Mouse (Mus musculus) liver, embryonic 16.5 days (tissue): ENCODE measurements at regions not wholly inside any gene's neighbourhood (a gene's known extent, or its start where the extent isn't known, plus 50 kb on each side); places are given as distances from the start of the nearest gene placed in this dataset.

Experiments
- ATAC-seq: fragments of 200-750 bp; cut with Nextera tagmentation; 2 replicates; pipeline ENCODE4 v1.8.0; 2017; ENCODE audit warnings: low read depth, mild to moderate bottlenecking, moderate number of reproducible peaks, moderate library complexity
- H3K27ac ChIP-seq: fragments of 300-500 bp; sonication (generic); 2 replicates; pipeline ENCODE4 v1.5.1; 2014; ENCODE audit warnings: mild to moderate bottlenecking, low read length
- H3K27me3 ChIP-seq: fragments of 300-500 bp; sonication (generic); 2 replicates; pipeline ENCODE4 v1.6.1; 2014; ENCODE audit warnings: low read depth, low read length, mixed read lengths; ENCODE audit not compliant: control insufficient read depth, insufficient read depth
- H3K36me3 ChIP-seq: fragments of 300-500 bp; sonication (generic); 2 replicates; pipeline ENCODE4 v1.6.1; 2014; ENCODE audit warnings: mild to moderate bottlenecking; ENCODE audit not compliant: control insufficient read depth, insufficient read depth
- H3K4me1 ChIP-seq: fragments of 300-500 bp; sonication (generic); 2 replicates; pipeline ENCODE4 v1.6.1; 2014; ENCODE audit warnings: low read depth, low read length, mixed read lengths; ENCODE audit not compliant: control insufficient read depth
- H3K4me2 ChIP-seq: fragments of 300-500 bp; sonication (generic); 2 replicates; pipeline ENCODE4 v1.6.1; 2014; ENCODE audit warnings: low read depth, low read length, mixed read lengths
- H3K4me3 ChIP-seq: fragments of 300-500 bp; sonication (generic); 2 replicates; pipeline ENCODE4 v1.5.1; 2014; ENCODE audit warnings: low read depth, mild to moderate bottlenecking, low read length
- H3K9ac ChIP-seq: fragments of 300-500 bp; sonication (generic); 2 replicates; pipeline ENCODE4 v1.6.1; 2014; ENCODE audit warnings: low read depth, low read length
- H3K9me3 ChIP-seq: fragments of 300-500 bp; sonication (generic); replicated peaks from 2 replicates; pipeline ENCODE4 v1.6.1; 2016; ENCODE audit warnings: low read length; ENCODE audit not compliant: control insufficient read depth
- WGBS: fragments of 180-500 bp; shearing (Covaris S2); extraction: QIAGEN DNeasy Blood & Tissue Kit; methylation state at CpG from one replicate; pipeline ENCODE4 v1.1.7; 2014; ENCODE audit not compliant: insufficient replicate concordance; 5-methylcytosine and 5-hydroxymethylcytosine counted together

- ATAC-seq = no peak
- H3K36me3 ChIP-seq = no peaks in the 10 kb centered on the region
- H3K9me3 ChIP-seq = no peaks in the 10 kb centered on the region
- no peaks in the 10 kb centered on the region for H3K27me3 ChIP-seq
- H3K4me3 ChIP-seq = no peak overlapping the region
- H3K4me2 ChIP-seq = no peak overlapping the region
- H3K27ac ChIP-seq = no peak overlapping the region
- whole genome bisulfite sequencing = 65% methylated on average over 11 of the region's 11 CpGs
- no peaks in the 10 kb centered on the region for H3K4me1 ChIP-seq
- H3K9ac ChIP-seq = no peak overlapping the region
Measured at GRCm38 (mm10) chr13:83987746-83988423, 234.2 kb upstream of the Tmem161b start.

DNA sequence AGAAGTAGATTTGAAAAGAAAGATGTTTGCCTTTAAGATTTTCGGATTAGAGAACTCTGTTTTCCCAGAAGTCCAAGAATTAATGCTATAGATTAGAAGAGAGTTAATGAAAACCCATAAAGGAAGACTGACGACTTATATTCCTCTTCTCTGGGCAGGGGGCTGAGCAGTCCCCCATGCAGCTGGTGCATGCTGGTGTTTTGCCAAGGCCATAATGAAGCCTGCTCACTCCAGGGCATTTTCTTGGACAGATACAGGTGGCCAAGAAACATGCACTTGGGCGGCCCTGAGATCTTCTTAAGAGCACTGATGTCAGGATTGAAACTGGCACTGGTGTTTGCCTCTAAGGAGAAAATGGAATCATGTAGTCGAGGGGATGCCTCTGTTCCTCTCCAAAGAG lies 233.6 kb upstream of the Tmem161b start:
- Histone ChIP-seq H3K4me3 (no peak overlapping the region), H3K9ac (no peak overlapping the region), H3K9me3 (no peaks in the 10 kb centered on the region), H3K27me3 (no peaks in the 10 kb centered on the region), H3K36me3 (no peaks in the 10 kb centered on the region), H3K4me2 (no peak overlapping the region), H3K4me1 (no peaks in the 10 kb centered on the region), H3K27ac (no peak overlapping the region)
- no peak for ATAC-seq
- 47% methylated on average over 4 of the region's 4 CpGs for WGBS

GRCm38 (mm10) chr13:83997599-83998369 lies 224.3 kb upstream of the Tmem161b start:
- Histone ChIP-seq H3K9ac (no peak overlapping the region), H3K4me3 (no peak overlapping the region), H3K36me3 (no peaks in the 10 kb centered on the region), H3K4me1 (no peaks in the 10 kb centered on the region), H3K4me2 (no peak overlapping the region), H3K27ac (no peak overlapping the region), H3K9me3 (no peaks in the 10 kb centered on the region), H3K27me3 (no peaks in the 10 kb centered on the region)
- no peak for ATAC-seq
- WGBS = 47% methylated on average over 12 of the region's 12 CpGs

- Histone ChIP-seq H3K4me3 (no peak overlapping the region), H3K27me3 (no peaks in the 10 kb centered on the region), H3K4me1 (no peaks in the 10 kb centered on the region), H3K9me3 (no peaks in the 10 kb centered on the region), H3K27ac (no peak overlapping the region), H3K36me3 (no peaks in the 10 kb centered on the region), H3K9ac (no peak overlapping the region), H3K4me2 (no peak overlapping the region)
- no peak for ATAC-seq
- 64% methylated on average over 7 of the region's 7 CpGs for WGBS
Measured at GRCm38 (mm10) chr13:84021771-84022170, 200.3 kb upstream of the Tmem161b start.

GRCm38 (mm10) chr13:84023021-84023420 lies 199.1 kb upstream of the Tmem161b start:
- no peak for ATAC-seq
- Histone ChIP-seq H3K27ac (no peak overlapping the region), H3K4me1 (no peaks in the 10 kb centered on the region), H3K9ac (no peak overlapping the region), H3K27me3 (no peaks in the 10 kb centered on the region), H3K4me3 (no peak overlapping the region), H3K36me3 (no peaks in the 10 kb centered on the region), H3K4me2 (no peak overlapping the region), H3K9me3 (no peaks in the 10 kb centered on the region)
- 76% methylated on average over 1 of the region's 1 CpGs for WGBS

DNA sequence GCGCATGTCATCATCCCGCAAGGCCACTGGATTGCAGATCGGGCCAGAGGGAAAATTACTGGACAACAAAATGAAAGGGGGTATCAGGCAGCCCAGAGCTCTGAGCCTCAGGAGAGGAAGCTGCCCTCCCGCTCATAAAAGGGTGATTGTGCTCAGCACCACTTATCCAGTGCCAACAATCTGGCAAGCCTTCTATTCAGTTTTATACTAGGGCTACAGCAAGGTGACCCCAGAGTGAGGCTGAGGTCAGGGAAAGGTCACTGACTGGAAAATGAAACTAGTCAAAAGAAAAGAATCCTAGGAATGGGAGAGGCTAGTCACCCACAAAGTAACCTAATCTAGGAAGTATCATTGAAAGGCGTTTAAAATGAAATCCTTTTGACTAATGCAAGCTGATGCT lies 198.5 kb upstream of the Tmem161b start:
- no peak overlapping the region for H3K9ac ChIP-seq
- no peak overlapping the region for H3K27ac ChIP-seq
- no peaks in the 10 kb centered on the region for H3K27me3 ChIP-seq
- H3K4me2 ChIP-seq = no peak overlapping the region
- H3K4me3 ChIP-seq = no peak overlapping the region
- H3K9me3 ChIP-seq = no peaks in the 10 kb centered on the region
- 68% methylated on average over 5 of the region's 5 CpGs for WGBS
- no peak for ATAC-seq
- H3K4me1 ChIP-seq = no peaks in the 10 kb centered on the region
- no peaks in the 10 kb centered on the region for H3K36me3 ChIP-seq

GRCm38 (mm10) chr13:84025348-84025747 lies 196.7 kb upstream of the Tmem161b start:
- Histone ChIP-seq H3K9ac (no peak overlapping the region), H3K4me3 (no peak overlapping the region), H3K9me3 (no peaks in the 10 kb centered on the region), H3K27ac (no peak overlapping the region), H3K4me1 (no peaks in the 10 kb centered on the region), H3K4me2 (no peak overlapping the region), H3K36me3 (no peaks in the 10 kb centered on the region), H3K27me3 (no peaks in the 10 kb centered on the region)
- no peak for ATAC-seq
- 80% methylated on average over 2 of the region's 2 CpGs for WGBS

DNA sequence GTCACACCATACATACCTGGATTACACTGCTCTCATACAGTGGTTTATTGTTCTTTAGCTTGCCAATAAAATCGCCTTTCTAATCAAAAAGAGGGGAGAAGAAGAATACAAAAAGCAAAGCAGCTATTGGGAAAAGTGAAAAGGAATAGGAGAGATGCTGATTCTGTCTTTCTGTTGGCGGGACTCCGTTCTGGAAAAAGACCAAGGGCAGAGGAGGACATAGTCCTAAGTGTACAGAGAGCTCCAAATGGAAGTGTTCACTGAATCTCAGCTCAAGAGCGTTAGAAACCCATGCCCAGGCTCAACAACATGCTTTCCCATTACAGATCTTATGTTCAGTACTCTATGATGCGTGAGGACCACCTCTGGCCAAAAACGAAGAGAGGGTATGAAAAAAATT lies 174.4 kb upstream of the Tmem161b start:
- no peak for ATAC-seq
- H3K27me3 ChIP-seq = no peaks in the 10 kb centered on the region
- WGBS = 57% methylated on average over 6 of the region's 6 CpGs
- H3K36me3 ChIP-seq = no peaks in the 10 kb centered on the region
- H3K4me1 ChIP-seq = no peaks in the 10 kb centered on the region
- H3K4me3 ChIP-seq = no peak overlapping the region
- no peak overlapping the region for H3K4me2 ChIP-seq
- no peak overlapping the region for H3K9ac ChIP-seq
- no peak overlapping the region for H3K27ac ChIP-seq
- H3K9me3 ChIP-seq = no peaks in the 10 kb centered on the region

DNA sequence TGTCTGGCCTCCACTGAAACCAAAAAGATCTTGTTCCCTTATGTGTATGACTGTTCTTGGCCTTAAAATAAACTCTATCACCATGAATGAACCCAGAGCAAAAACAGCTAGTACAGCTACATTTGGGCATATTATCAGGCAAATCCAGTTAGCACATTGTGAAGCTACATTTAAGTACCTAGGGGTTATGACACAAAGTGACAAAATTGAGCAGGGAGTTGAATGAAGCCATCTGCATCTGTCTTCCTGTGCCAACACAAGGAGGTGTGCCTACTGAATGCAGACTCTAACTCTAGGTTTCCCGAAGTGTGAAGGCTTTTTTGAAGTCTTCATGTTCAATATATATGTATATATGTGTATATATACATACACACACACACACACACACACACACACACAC lies 169.9 kb upstream of the Tmem161b start:
- H3K4me1 ChIP-seq = no peaks in the 10 kb centered on the region
- no peaks in the 10 kb centered on the region for H3K9me3 ChIP-seq
- H3K4me2 ChIP-seq = no peak overlapping the region
- no peak overlapping the region for H3K9ac ChIP-seq
- H3K4me3 ChIP-seq = no peak overlapping the region
- ATAC-seq = no peak
- H3K27me3 ChIP-seq = no peaks in the 10 kb centered on the region
- no peak overlapping the region for H3K27ac ChIP-seq
- 33% methylated on average over 1 of the region's 1 CpGs for WGBS
- H3K36me3 ChIP-seq = no peaks in the 10 kb centered on the region
